ENCODE assay signal across 7 mouse cellular contexts in genomic region chr14:30163733-30164708, GRCm38 (mm10).
DNase-seq lines count a peak whose midpoint lies in the region; ATAC-seq and TF ChIP-seq lines count a peak whose summit lies in the region.

No protein-coding gene starts in this region.

- H3K4me3 ChIP-seq in heart, embryonic 12.5 days, result no peak overlapping the region
- H3K4me3 ChIP-seq in embryonic facial prominence, embryonic 14.5 days (ENCODE audit: low read depth, low read length), result no peak overlapping the region
- H3K4me3 ChIP-seq in layer of hippocampus, adult 2 months, result no peak overlapping the region

- H3K27ac ChIP-seq in heart, embryonic 12.5 days (ENCODE audit: poor library complexity, severe bottlenecking), result no peak overlapping the region
- H3K27ac ChIP-seq in embryonic facial prominence, embryonic 14.5 days (replicated peaks; ENCODE audit: low read depth, low read length), result no peak overlapping the region
- peak overlapping the region; percentile 40 for H3K27ac ChIP-seq in layer of hippocampus, adult 2 months

- H3K9me3 ChIP-seq in heart, embryonic 12.5 days (replicated peaks), result no peaks in the 10 kb centered on the region
- H3K9me3 ChIP-seq in embryonic facial prominence, embryonic 14.5 days (ENCODE audit: control insufficient read depth, low read length), result no peaks in the 10 kb centered on the region

- no peaks in the 10 kb centered on the region for H3K36me3 ChIP-seq in heart, embryonic 12.5 days
- H3K36me3 ChIP-seq in embryonic facial prominence, embryonic 14.5 days (ENCODE audit: control insufficient read depth, insufficient read depth, low read length), result no peaks in the 10 kb centered on the region

- WGBS in heart, embryonic 12.5 days, result 73% methylated on average over 20 of the region's 20 CpGs
- 76% methylated on average over 20 of the region's 20 CpGs for WGBS in embryonic facial prominence, embryonic 14.5 days

- no peak overlapping the region for H3K4me2 ChIP-seq in heart, embryonic 12.5 days
- no peak overlapping the region for H3K4me2 ChIP-seq in embryonic facial prominence, embryonic 14.5 days (ENCODE audit: low read depth, low read length)

- intact Hi-C loops in heart, postnatal 14 days (cut with DNase I), result no loop called here

- no peak overlapping the region for H3K9ac ChIP-seq in heart, embryonic 12.5 days
- no peak overlapping the region for H3K9ac ChIP-seq in embryonic facial prominence, embryonic 14.5 days (ENCODE audit: low read depth, low read length)

- H3K27me3 ChIP-seq in heart, embryonic 12.5 days (replicated peaks), result no peaks in the 10 kb centered on the region
- no peaks in the 10 kb centered on the region for H3K27me3 ChIP-seq in embryonic facial prominence, embryonic 14.5 days (replicated peaks; ENCODE audit: control insufficient read depth, insufficient read depth, low read length)

- peak; percentile 18 to 28 for DNase-seq in heart, postnatal 14 days
- DNase-seq in embryonic facial prominence, embryonic 14.5 days (ENCODE audit: low spot score), result peak; percentile 40
- peak; percentile 39 to 72 for DNase-seq in layer of hippocampus, adult 2 months (ENCODE audit: low spot score in 2 of 2)
- peak; percentile 57 for DNase-seq in retina, embryonic 14.5 days (ENCODE audit: low spot score)
- DNase-seq in urinary bladder, postnatal 14 days (ENCODE audit: low spot score), result no peak

- no peak for TF ChIP-seq CTCF in layer of hippocampus, adult 2 months (conservative IDR thresholded peaks at IDR 0.05)

- ATAC-seq in heart, embryonic 12.5 days (ENCODE audit: insufficient number of reproducible peaks, low FRiP score), result no peak
- ATAC-seq in embryonic facial prominence, embryonic 14.5 days (ENCODE audit: low read depth), result no peak
- no peak for ATAC-seq in inflammation-experienced regulatory T-cells, adult 6 months

- peaks cover 13% of the 10 kb centered on the region for H3K4me1 ChIP-seq in heart, embryonic 12.5 days (replicated peaks)
- H3K4me1 ChIP-seq in embryonic facial prominence, embryonic 14.5 days (ENCODE audit: control insufficient read depth, insufficient read depth, low read length), result no peaks in the 10 kb centered on the region
